Mouse (Mus musculus) lung, embryonic 14.5 days (tissue): ENCODE measurements around the gene Rnaseh2c. TPM values are rescaled to one million over a fixed set of nuclear protein-coding genes. Genes with fewer than 3 reads are reported as not detected.

Experiments used
- ATAC-seq: fragments of 200-750 bp; cut with Nextera tagmentation; 2 replicates; pipeline ENCODE4 v1.8.0; 2017; ENCODE audit warnings: mild to moderate bottlenecking, moderate TSS enrichment, moderate library complexity; ENCODE audit not compliant: insufficient read depth
- DNase-seq: peaks from one replicate; pipeline ENCODE4 v3.0.0-alpha.2; 2015
- H3K27ac ChIP-seq: fragments of 300-500 bp; sonication (generic); 2 replicates; pipeline ENCODE4 v1.5.1; 2014; ENCODE audit warnings: low read depth, mild to moderate bottlenecking, moderate library complexity
- H3K27me3 ChIP-seq: fragments of 300-500 bp; sonication (generic); 2 replicates; pipeline ENCODE4 v1.6.1; 2014; ENCODE audit warnings: low read length, control low read depth; ENCODE audit not compliant: insufficient read depth
- H3K36me3 ChIP-seq: fragments of 300-500 bp; sonication (generic); 2 replicates; pipeline ENCODE4 v1.6.1; 2014; ENCODE audit warnings: control low read depth; ENCODE audit not compliant: insufficient read depth
- H3K4me1 ChIP-seq: fragments of 300-500 bp; sonication (generic); 2 replicates; pipeline ENCODE4 v1.6.1; 2014; ENCODE audit warnings: antibody characterized with exemption, control low read depth; ENCODE audit not compliant: insufficient read depth
- H3K4me2 ChIP-seq: fragments of 300-500 bp; sonication (generic); 2 replicates; pipeline ENCODE4 v1.6.1; 2014; ENCODE audit warnings: mild to moderate bottlenecking
- H3K4me3 ChIP-seq: fragments of 300-500 bp; sonication (generic); 2 replicates; pipeline ENCODE4 v1.5.1; 2014; ENCODE audit warnings: low read depth, low read length
- H3K9ac ChIP-seq: fragments of 300-500 bp; sonication (generic); 2 replicates; pipeline ENCODE4 v1.6.1; 2014
- H3K9me3 ChIP-seq: fragments of 300-500 bp; sonication (generic); 2 replicates; pipeline ENCODE4 v1.6.1; 2016; ENCODE audit warnings: low read depth, low read length, control low read depth
- CTCF ChIP-seq: IDR thresholded peaks from 2 replicates; pipeline ENCODE4 v1.5.1; 2016; ENCODE audit warnings: antibody characterized with exemption, low read depth
- WGBS: fragments of 180-500 bp; shearing (Covaris S2); extraction: QIAGEN DNeasy Blood & Tissue Kit; methylation state at CpG from one replicate; pipeline ENCODE4 v1.1.7; 2014; 5-methylcytosine and 5-hydroxymethylcytosine counted together
- polyA plus RNA-seq: library from polyadenylated mRNA; unstranded; fragments of >200 nt; fragmentation: Nextera tagmentation; extraction: Ambion mirVana; gene quantifications from 2 replicates; pipeline ENCODE4 v1.2.1, GENCODE M21; 2014

Rnaseh2c gene
- polyA plus RNA-seq, 1 experiment from 2014 or later: 145 TPM

- Histone ChIP-seq H3K4me2 (peak overlapping the region; percentile 94), H3K27me3 (no peaks in the 10 kb centered on the region), H3K36me3 (peaks cover 26% of the 10 kb centered on the region), H3K9me3 (no peaks in the 10 kb centered on the region), H3K27ac (no peak overlapping the region), H3K4me1 (peaks cover 12% of the 10 kb centered on the region), H3K4me3 (peak overlapping the region; percentile 78; the same call in 1 of the 2 replicates), H3K9ac (no peak overlapping the region)
- no peak for ATAC-seq
- no peak for DNase-seq
- 76% methylated on average over 7 of the region's 7 CpGs for WGBS
- TF ChIP-seq CTCF: no peak
Measured at GRCm38 (mm10) chr19:5636036-5636570, 34.4 kb downstream of the Rnaseh2c start.

- peak overlapping the region; percentile 95 for H3K27ac ChIP-seq
- WGBS: 38% methylated on average over 12 of the region's 12 CpGs
- peak overlapping the region; percentile 78 for H3K4me3 ChIP-seq
- no peak; the same call in 1 of the 2 replicates for ATAC-seq
- peak overlapping the region; percentile 94 for H3K4me2 ChIP-seq
- H3K4me1 ChIP-seq: peaks cover 12% of the 10 kb centered on the region
- peaks cover 31% of the 10 kb centered on the region for H3K36me3 ChIP-seq
- H3K27me3 ChIP-seq: no peaks in the 10 kb centered on the region
- peak; percentile 7 for DNase-seq
- H3K9me3 ChIP-seq: no peaks in the 10 kb centered on the region
- H3K9ac ChIP-seq: peak overlapping the region; percentile 89
- no peak for TF ChIP-seq CTCF
Measured at GRCm38 (mm10) chr19:5636571-5637041, 34.9 kb downstream of the Rnaseh2c start.

GRCm38 (mm10) chr19:5637069-5638047 is 35.7 kb downstream of the Rnaseh2c start, which contains the start of gene Rela:
Gene Rela, plus strand, starts transcription at chr19:5637483.
- DNase-seq (peak; percentile 93), ATAC-seq (peak; percentile 88)
- peak within 1 kb of the TSS; percentile 78 for H3K4me3 ChIP-seq
- H3K27ac ChIP-seq: peak within 1 kb of the TSS; percentile 95
- H3K36me3 ChIP-seq: peaks cover 39% of the 10 kb centered on the region
- H3K9me3 ChIP-seq: no peaks in the 10 kb centered on the region
- peaks cover 12% of the 10 kb centered on the region for H3K4me1 ChIP-seq
- peak within 1 kb of the TSS; percentile 94 for H3K4me2 ChIP-seq
- H3K27me3 ChIP-seq: no peaks in the 10 kb centered on the region
- peak within 1 kb of the TSS; percentile 89 for H3K9ac ChIP-seq
- no peak for TF ChIP-seq CTCF
- WGBS: under 1% methylated on average over 109 of the region's 109 CpGs

GRCm38 (mm10) chr19:5638416-5639005 is 36.8 kb downstream of the Rnaseh2c start:
- Histone ChIP-seq H3K4me1 (peaks cover 12% of the 10 kb centered on the region), H3K27ac (peak overlapping the region; percentile 58; the same call in 1 of the 2 replicates), H3K36me3 (peaks cover 49% of the 10 kb centered on the region), H3K9me3 (no peaks in the 10 kb centered on the region), H3K4me3 (peak overlapping the region; percentile 78), H3K4me2 (peak overlapping the region; percentile 94), H3K9ac (peak overlapping the region; percentile 89), H3K27me3 (no peaks in the 10 kb centered on the region)
- 90% methylated on average over 18 of the region's 18 CpGs for WGBS
- TF ChIP-seq CTCF: no peak
- DNase-seq (no peak), ATAC-seq (no peak)

GRCm38 (mm10) chr19:5640339-5640738 is 38.7 kb downstream of the Rnaseh2c start:
- Histone ChIP-seq H3K4me1 (peaks cover 12% of the 10 kb centered on the region), H3K27ac (no peak overlapping the region), H3K4me3 (no peak overlapping the region), H3K9ac (no peak overlapping the region), H3K9me3 (no peaks in the 10 kb centered on the region), H3K4me2 (no peak overlapping the region), H3K36me3 (peaks cover 66% of the 10 kb centered on the region), H3K27me3 (no peaks in the 10 kb centered on the region)
- WGBS: 40% methylated on average over 9 of the region's 9 CpGs
- no peak for TF ChIP-seq CTCF
- ATAC-seq (no peak), DNase-seq (no peak)

GRCm38 (mm10) chr19:5641021-5641420 is 39.3 kb downstream of the Rnaseh2c start:
- TF ChIP-seq CTCF: no peak
- 82% methylated on average over 17 of the region's 17 CpGs for WGBS
- H3K36me3 ChIP-seq: peaks cover 73% of the 10 kb centered on the region
- no peaks in the 10 kb centered on the region for H3K27me3 ChIP-seq
- ATAC-seq: no peak
- H3K4me1 ChIP-seq: peaks cover 12% of the 10 kb centered on the region
- no peak overlapping the region for H3K9ac ChIP-seq
- H3K27ac ChIP-seq: no peak overlapping the region
- DNase-seq: no peak
- no peak overlapping the region for H3K4me3 ChIP-seq
- no peaks in the 10 kb centered on the region for H3K9me3 ChIP-seq
- H3K4me2 ChIP-seq: no peak overlapping the region

GRCm38 (mm10) chr19:5641641-5642040 is 40.0 kb downstream of the Rnaseh2c start:
- ATAC-seq: no peak
- Histone ChIP-seq H3K27me3 (no peaks in the 10 kb centered on the region), H3K9ac (no peak overlapping the region), H3K4me2 (no peak overlapping the region), H3K27ac (no peak overlapping the region), H3K36me3 (peaks cover 79% of the 10 kb centered on the region), H3K4me3 (no peak overlapping the region), H3K9me3 (no peaks in the 10 kb centered on the region), H3K4me1 (peaks cover 11% of the 10 kb centered on the region)
- 83% methylated on average over 8 of the region's 8 CpGs for whole genome bisulfite sequencing
- no peak for DNase-seq
- TF ChIP-seq CTCF: no peak
